Mouse (Mus musculus) CH12.LX (cell line): ENCODE measurements around the gene Gse1.

ENCODE experiments used
- CTCF ChIP-seq, 2 experiments: IDR thresholded peaks in 1 of 2; conservative IDR thresholded peaks in 1 of 2; 2 replicates each; pipeline ENCODE4 v1.5.1; 2011 to 2012; ENCODE audit warnings: low read depth in 2 of 2, low read length in 2 of 2, improper control_type of control experiment in 1 of 2, inconsistent platforms in 1 of 2, mild to moderate bottlenecking in 1 of 2, moderate library complexity in 1 of 2
- EP300 ChIP-seq: IDR thresholded peaks from 2 replicates; pipeline ENCODE4 v1.6.1; 2011; ENCODE audit warnings: low read length, improper control_type of control experiment
- POLR2A ChIP-seq: IDR thresholded peaks from 2 replicates; pipeline ENCODE4 v1.6.1; 2011; ENCODE audit warnings: low read depth, mild to moderate bottlenecking, improper control_type of control experiment, low read length
- POLR2AphosphoS2 ChIP-seq: IDR thresholded peaks from 2 replicates; pipeline ENCODE4 v1.6.1; 2011; ENCODE audit warnings: low read depth, low read length, improper control_type of control experiment
- ZKSCAN1 ChIP-seq: IDR thresholded peaks from 2 replicates; pipeline ENCODE4 v1.6.1; 2012; ENCODE audit warnings: low read depth, inconsistent platforms, low read length, improper control_type of control experiment, borderline replicate concordance
- ZNF384 ChIP-seq: IDR thresholded peaks from 2 replicates; pipeline ENCODE4 v1.6.1; 2012; ENCODE audit warnings: low read depth, low read length, improper control_type of control experiment, inconsistent platforms

DNA sequence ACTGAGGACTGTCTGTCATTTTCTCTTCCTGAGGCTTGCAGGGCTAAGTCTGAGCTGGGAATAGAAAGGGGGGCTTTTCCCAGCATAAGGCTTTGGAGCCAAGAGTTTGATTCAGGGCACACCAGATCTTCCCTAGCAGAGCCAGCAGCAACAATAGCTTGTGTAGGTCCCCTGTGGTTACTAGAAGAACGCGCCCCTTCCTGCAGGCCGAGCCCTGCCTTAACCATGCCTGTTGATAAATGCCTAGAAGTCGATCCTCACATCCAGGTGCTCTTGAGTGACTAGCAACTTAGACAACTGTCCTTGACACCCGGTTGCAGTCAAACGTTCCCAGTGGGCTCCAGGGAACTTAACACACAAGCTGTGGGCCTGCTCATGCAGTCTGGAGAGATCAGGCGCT is 195.3 kb downstream of the Gse1 start:
- TF ChIP-seq CTCF (conservative IDR thresholded peaks at IDR 0.05 in 1 of 2, IDR thresholded peaks at IDR 0.05 in 1 of 2; ENCODE audit: low read depth in 2 of 2, low read length in 2 of 2) = no peak
- no peak for TF ChIP-seq EP300
- no peak for TF ChIP-seq POLR2AphosphoS2
- TF ChIP-seq ZKSCAN1 = no peak
- TF ChIP-seq ZNF384 = no peak
- no peak for TF ChIP-seq POLR2A
